Mouse (Mus musculus): Measurements from ENCODE around the gene Tpm1. TPM values are rescaled to one million over a fixed set of nuclear protein-coding genes. Genes with fewer than 3 reads are reported as not detected.
A peak's percentile ranks its signal among the peaks of the same experiment; 100 is the strongest.

The Tpm1 gene
- polyA plus RNA-seq, 1 experiment from 2014 or later: 163 TPM

DNA sequence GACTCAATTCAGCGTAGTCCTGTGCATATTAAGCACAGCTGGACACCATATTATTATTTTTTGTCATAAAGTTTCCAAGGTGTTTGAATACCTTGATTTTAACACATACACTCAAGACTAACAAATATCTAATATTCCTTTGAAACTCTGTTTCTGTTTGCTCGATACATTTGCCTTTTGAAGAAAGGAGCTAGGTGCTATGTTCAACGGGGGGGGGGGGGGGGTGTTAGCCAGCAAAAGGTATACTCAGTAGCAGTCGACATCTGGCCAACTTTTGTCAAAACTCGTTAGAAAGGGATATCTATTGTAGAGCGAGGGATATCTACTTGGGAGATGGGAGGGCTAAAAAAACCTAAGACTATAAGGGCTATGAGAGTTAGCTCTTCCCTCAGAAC, 6.4 kb downstream of the Tpm1 start:
- DNase-seq (ENCODE audit: low spot score): no peak
- WGBS: 23% methylated on average over 6 of the region's 6 CpGs
- no peak for ATAC-seq (ENCODE audit: low FRiP score)
- no peaks in the 10 kb centered on the region for H3K9me3 ChIP-seq (ENCODE audit: control insufficient read depth, low read length)
- H3K36me3 ChIP-seq (replicated peaks; ENCODE audit: control insufficient read depth, insufficient read depth): no peaks in the 10 kb centered on the region
- peaks cover 40% of the 10 kb centered on the region for H3K4me1 ChIP-seq (replicated peaks; ENCODE audit: control insufficient read depth, insufficient read depth, low read length)
- peak overlapping the region; percentile 69 for H3K4me2 ChIP-seq (replicated peaks)
- peak overlapping the region; percentile 78 for H3K9ac ChIP-seq
- H3K4me3 ChIP-seq (replicated peaks; ENCODE audit: low read length): peak overlapping the region; percentile 63
- H3K27ac ChIP-seq: peak overlapping the region; percentile 89; the same call in 1 of the 2 replicates
- H3K27me3 ChIP-seq (ENCODE audit: control insufficient read depth, insufficient read depth, low read length): peaks cover 22% of the 10 kb centered on the region

DNA sequence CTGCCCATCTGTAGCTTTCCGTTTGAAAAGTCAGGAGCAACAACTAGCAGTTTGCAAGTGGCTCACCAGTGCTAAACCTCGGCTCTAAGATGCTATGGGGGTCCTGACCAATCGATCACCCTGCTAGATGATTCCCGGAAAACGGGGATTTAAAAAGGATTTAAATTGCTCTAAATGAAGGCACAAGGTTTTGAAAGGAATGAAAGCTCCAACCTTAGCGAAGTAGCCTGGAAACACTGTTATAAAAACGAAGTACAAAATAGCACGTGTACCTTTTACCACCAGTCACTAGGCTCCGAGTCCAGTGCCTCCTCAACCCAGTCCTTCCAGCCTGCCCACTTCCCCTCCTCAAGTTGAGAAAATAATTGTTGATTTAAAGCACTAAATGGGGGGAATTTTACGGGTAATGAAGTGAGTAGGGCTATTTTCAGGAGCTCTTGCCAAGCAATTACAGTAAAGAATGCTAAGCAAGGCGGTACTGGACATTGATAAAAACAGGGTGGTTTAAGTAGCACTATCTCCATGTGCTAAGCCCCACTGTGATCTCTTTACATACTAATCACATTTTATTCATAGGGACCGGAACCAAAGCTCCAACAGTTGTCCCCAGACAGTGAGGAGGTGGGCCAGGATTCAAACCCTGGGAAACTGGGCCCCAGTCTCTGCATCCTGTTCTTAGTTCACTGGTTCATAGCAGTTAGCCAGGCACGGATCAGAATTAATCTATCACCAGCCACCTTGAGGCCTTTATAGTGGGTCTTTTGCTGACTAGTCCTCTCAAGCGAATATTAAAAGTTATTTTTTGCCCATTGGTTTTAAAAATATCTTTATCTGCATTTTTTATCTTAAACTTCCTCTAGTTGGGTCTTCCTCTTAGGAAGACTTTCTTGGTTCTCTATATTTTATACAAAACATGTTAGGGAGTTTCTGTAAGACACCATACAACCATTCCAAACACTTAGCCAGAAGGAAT, 7.1 kb downstream of the Tpm1 start:
- DNase-seq (ENCODE audit: low spot score) (no peak), ATAC-seq (ENCODE audit: low FRiP score) (no peak)
- Histone ChIP-seq H3K9ac (peak overlapping the region; percentile 78), H3K4me2 (replicated peaks) (peak overlapping the region; percentile 69), H3K36me3 (replicated peaks; ENCODE audit: control insufficient read depth, insufficient read depth) (no peaks in the 10 kb centered on the region), H3K9me3 (ENCODE audit: control insufficient read depth, low read length) (no peaks in the 10 kb centered on the region), H3K27ac (no peak overlapping the region), H3K4me3 (replicated peaks; ENCODE audit: low read length) (peak overlapping the region; percentile 63), H3K27me3 (ENCODE audit: control insufficient read depth, insufficient read depth, low read length) (peaks cover 16% of the 10 kb centered on the region), H3K4me1 (replicated peaks; ENCODE audit: control insufficient read depth, insufficient read depth, low read length) (peaks cover 41% of the 10 kb centered on the region)
- WGBS: 58% methylated on average over 14 of the region's 14 CpGs

DNA sequence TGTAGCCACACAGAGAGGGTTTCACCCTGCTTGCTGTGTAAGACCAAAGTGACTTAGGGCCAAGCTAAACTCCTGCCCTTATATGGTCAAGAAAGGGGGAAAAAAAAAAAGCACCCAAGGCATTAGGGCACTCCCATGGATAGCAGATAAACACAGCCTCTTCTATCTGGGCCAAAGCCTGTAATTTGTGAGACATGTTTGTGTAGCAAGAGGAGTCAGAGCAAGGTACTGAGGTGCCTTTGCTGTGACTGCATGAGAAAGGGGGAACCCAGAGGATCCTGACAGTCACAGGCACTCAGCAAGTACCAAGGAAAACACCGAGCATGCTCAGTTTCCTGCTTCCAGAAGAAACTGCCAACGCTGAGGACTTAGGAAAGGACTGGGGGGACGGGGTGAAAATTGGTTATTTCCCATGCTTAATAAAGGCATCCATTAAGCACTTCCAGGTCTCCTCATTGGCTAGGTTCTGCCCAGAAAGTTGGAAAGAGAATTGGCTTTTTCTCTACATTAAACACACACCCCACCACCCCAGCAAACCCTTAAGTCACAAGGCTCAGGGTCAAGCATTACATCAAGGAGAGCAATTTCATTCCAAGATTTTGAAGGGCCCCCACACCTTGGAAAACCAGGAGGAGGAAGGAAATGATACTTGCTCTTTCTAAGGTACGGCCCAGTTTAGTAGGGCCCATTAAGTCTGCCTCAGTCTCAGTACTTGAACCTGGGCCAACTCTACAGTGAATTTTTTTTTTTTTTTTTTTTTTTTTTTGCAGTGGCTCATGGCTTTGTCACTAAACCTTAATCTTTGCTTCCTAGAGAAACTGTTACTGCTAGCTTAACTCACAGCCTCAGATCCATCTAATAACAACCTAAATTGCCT, 8.0 kb downstream of the Tpm1 start:
- DNase-seq (ENCODE audit: low spot score) (no peak), ATAC-seq (ENCODE audit: low FRiP score) (no peak)
- H3K27ac ChIP-seq: no peak overlapping the region
- peaks cover 6% of the 10 kb centered on the region for H3K27me3 ChIP-seq (ENCODE audit: control insufficient read depth, insufficient read depth, low read length)
- 52% methylated on average over 4 of the region's 4 CpGs for WGBS
- H3K4me1 ChIP-seq (replicated peaks; ENCODE audit: control insufficient read depth, insufficient read depth, low read length): peaks cover 45% of the 10 kb centered on the region
- H3K36me3 ChIP-seq (replicated peaks; ENCODE audit: control insufficient read depth, insufficient read depth): peaks cover under 1% of the 10 kb centered on the region
- H3K4me2 ChIP-seq (replicated peaks): peak overlapping the region; percentile 69
- no peaks in the 10 kb centered on the region for H3K9me3 ChIP-seq (ENCODE audit: control insufficient read depth, low read length)
- no peak overlapping the region for H3K4me3 ChIP-seq (replicated peaks; ENCODE audit: low read length)
- H3K9ac ChIP-seq: no peak overlapping the region

DNA sequence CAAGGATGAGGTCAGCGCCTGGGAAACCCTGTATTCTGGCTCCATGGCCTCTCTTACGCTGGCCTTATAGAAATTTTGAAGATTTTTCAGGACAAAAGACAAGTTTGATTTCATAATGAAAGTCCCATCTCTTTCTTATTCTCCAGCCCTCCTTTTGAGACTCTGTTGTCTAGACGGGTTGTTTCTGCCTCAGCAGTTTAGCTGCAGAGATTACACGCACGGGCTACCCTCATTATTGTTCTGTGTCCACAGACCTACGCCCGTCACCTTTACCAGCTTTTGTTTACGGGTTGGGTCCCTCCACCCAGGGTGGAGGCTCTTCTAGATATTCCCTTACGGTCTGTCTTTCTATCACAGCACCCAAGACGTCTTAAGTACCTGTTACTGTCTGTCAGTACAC, 9.3 kb downstream of the Tpm1 start:
- 36% methylated on average over 10 of the region's 10 CpGs for WGBS
- no peaks in the 10 kb centered on the region for H3K27me3 ChIP-seq (ENCODE audit: control insufficient read depth, insufficient read depth, low read length)
- peaks cover 45% of the 10 kb centered on the region for H3K4me1 ChIP-seq (replicated peaks; ENCODE audit: control insufficient read depth, insufficient read depth, low read length)
- DNase-seq (ENCODE audit: low spot score) (no peak), ATAC-seq (ENCODE audit: low FRiP score) (no peak)
- peaks cover 14% of the 10 kb centered on the region for H3K36me3 ChIP-seq (replicated peaks; ENCODE audit: control insufficient read depth, insufficient read depth)
- H3K4me2 ChIP-seq (replicated peaks): no peak overlapping the region
- H3K9me3 ChIP-seq (ENCODE audit: control insufficient read depth, low read length): peaks cover 5% of the 10 kb centered on the region
- H3K9ac ChIP-seq: no peak overlapping the region
- no peak overlapping the region for H3K4me3 ChIP-seq (replicated peaks; ENCODE audit: low read length)
- no peak overlapping the region for H3K27ac ChIP-seq

DNA sequence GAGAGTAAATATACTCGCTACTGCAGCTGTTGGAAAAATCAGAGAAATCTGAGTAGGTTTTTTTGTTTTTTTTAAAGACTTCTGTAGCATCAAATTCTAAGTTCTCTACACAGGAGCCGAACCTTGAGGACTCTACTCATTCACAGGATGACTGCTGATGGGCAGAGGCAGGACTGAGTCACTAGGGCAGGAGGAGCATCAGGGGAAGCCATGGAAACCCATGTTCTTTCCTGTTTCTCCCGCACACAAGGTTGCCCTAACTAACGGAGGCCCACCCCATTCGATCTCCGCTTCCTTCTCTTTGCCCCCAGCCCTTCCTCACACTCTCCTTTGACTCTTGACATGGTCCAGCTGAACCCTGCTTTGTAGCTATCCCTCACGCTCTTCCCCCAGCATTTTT, 10.5 kb downstream of the Tpm1 start:
- H3K4me1 ChIP-seq (replicated peaks; ENCODE audit: control insufficient read depth, insufficient read depth, low read length): peaks cover 45% of the 10 kb centered on the region
- no peak for DNase-seq (ENCODE audit: low spot score)
- no peak overlapping the region for H3K4me2 ChIP-seq (replicated peaks)
- ATAC-seq (ENCODE audit: low FRiP score): no peak
- 94% methylated on average over 7 of the region's 7 CpGs for WGBS
- peaks cover 7% of the 10 kb centered on the region for H3K9me3 ChIP-seq (ENCODE audit: control insufficient read depth, low read length)
- H3K27me3 ChIP-seq (ENCODE audit: control insufficient read depth, insufficient read depth, low read length): no peaks in the 10 kb centered on the region
- H3K9ac ChIP-seq: no peak overlapping the region
- no peak overlapping the region for H3K4me3 ChIP-seq (replicated peaks; ENCODE audit: low read length)
- H3K36me3 ChIP-seq (replicated peaks; ENCODE audit: control insufficient read depth, insufficient read depth): peaks cover 26% of the 10 kb centered on the region
- H3K27ac ChIP-seq: no peak overlapping the region

DNA sequence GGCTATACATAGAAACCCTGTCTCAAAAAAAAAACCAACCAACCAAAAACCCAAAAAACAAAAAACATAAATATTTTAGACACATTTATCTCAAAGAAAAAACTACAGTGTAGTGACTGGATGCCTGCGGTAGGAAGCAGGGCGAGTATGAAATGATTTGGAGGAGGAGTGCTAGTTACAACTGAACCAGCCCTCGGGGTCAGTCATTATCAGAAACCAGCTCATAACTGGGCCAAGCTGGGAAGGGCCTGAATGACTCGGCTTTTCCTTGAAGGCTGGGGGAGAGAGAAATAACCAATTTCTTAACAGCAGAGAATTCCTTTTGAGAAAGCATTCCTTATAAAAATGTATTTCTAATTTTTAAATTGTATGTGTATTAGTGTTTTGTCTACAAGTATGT, 11.5 kb downstream of the Tpm1 start:
- DNase-seq (ENCODE audit: low spot score): no peak
- Histone ChIP-seq H3K4me2 (replicated peaks) (no peak overlapping the region), H3K4me1 (replicated peaks; ENCODE audit: control insufficient read depth, insufficient read depth, low read length) (peaks cover 43% of the 10 kb centered on the region), H3K36me3 (replicated peaks; ENCODE audit: control insufficient read depth, insufficient read depth) (peaks cover 36% of the 10 kb centered on the region), H3K27me3 (ENCODE audit: control insufficient read depth, insufficient read depth, low read length) (no peaks in the 10 kb centered on the region), H3K27ac (no peak overlapping the region), H3K9me3 (ENCODE audit: control insufficient read depth, low read length) (peaks cover 7% of the 10 kb centered on the region), H3K4me3 (replicated peaks; ENCODE audit: low read length) (no peak overlapping the region), H3K9ac (no peak overlapping the region)
- ATAC-seq (ENCODE audit: low FRiP score): no peak
- WGBS: 95% methylated on average over 4 of the region's 4 CpGs

DNA sequence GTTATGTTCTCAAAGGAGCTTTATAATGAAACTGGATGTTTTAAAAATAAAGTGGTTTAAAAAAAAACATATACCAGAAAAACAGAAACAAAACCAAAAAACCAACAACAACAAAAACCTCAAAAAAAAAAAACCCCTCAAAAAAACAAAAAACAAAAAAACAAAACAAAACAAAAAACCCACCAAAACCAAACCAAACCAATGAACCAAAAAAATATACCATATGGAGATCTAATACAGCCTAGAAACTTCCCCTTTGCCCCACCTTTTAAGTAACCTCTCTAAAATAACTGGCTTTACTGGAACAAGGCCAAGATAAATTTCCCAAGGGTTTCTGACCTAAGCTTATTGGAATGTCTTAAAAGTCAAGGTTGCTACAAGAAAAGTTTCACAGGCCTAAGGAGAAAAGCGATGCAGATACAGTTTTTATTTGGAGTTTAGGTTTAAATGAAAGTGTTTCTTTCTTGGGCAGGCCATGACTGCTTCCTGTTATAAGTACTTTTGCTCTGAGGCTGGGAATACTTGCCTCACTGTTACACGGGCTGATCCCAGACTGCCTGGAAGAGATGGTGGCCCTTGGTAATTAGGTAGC, 12.6 kb downstream of the Tpm1 start:
- Histone ChIP-seq H3K27ac (0 out of 2 replicates have a peak overlapping the region, but pooled peaks have one; percentile 48), H3K27me3 (ENCODE audit: control insufficient read depth, insufficient read depth, low read length) (no peaks in the 10 kb centered on the region), H3K9ac (no peak overlapping the region), H3K4me2 (replicated peaks) (no peak overlapping the region), H3K9me3 (ENCODE audit: control insufficient read depth, low read length) (peaks cover 7% of the 10 kb centered on the region), H3K4me3 (replicated peaks; ENCODE audit: low read length) (no peak overlapping the region), H3K4me1 (replicated peaks; ENCODE audit: control insufficient read depth, insufficient read depth, low read length) (peaks cover 33% of the 10 kb centered on the region), H3K36me3 (replicated peaks; ENCODE audit: control insufficient read depth, insufficient read depth) (peaks cover 47% of the 10 kb centered on the region)
- no peak for ATAC-seq (ENCODE audit: low FRiP score)
- DNase-seq (ENCODE audit: low spot score): peak; percentile 36
- 78% methylated on average over 2 of the region's 2 CpGs for WGBS

DNA sequence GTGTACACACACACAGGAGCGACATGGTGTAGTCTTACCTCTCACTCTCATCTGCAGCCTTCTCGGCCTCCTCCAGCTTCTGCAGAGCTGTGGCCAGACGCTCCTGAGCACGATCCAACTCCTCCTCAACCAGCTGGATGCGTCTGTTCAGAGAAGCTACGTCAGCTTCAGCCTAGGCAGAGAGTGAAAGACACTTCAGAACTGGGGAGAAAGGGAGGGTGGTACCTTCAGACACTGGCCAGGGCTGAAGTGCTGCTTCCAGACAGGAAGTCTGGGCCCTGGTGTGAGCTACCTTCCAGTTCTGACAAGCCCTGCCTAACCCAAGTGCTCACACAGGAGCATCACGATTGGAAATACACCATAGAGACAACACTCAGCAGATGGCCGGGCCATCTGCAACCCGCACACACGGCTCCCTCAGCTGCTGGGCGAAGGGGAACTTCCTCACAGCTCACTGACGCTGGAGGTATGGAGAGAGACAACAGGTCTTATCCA, 13.2 kb downstream of the Tpm1 start:
- 86% methylated on average over 12 of the region's 12 CpGs for WGBS
- Histone ChIP-seq H3K27me3 (ENCODE audit: control insufficient read depth, insufficient read depth, low read length) (no peaks in the 10 kb centered on the region), H3K4me2 (replicated peaks) (no peak overlapping the region), H3K36me3 (replicated peaks; ENCODE audit: control insufficient read depth, insufficient read depth) (peaks cover 53% of the 10 kb centered on the region), H3K27ac (no peak overlapping the region), H3K4me1 (replicated peaks; ENCODE audit: control insufficient read depth, insufficient read depth, low read length) (peaks cover 28% of the 10 kb centered on the region), H3K9ac (no peak overlapping the region), H3K4me3 (replicated peaks; ENCODE audit: low read length) (no peak overlapping the region), H3K9me3 (ENCODE audit: control insufficient read depth, low read length) (peaks cover 7% of the 10 kb centered on the region)
- DNase-seq (ENCODE audit: low spot score) (no peak), ATAC-seq (ENCODE audit: low FRiP score) (no peak)

Data from hindbrain, embryonic 14.5 days (tissue).